ENCODE assay signal across 15 mouse cellular contexts in genomic region chr17:33947430-33948089, GRCm38 (mm10). TPM values are rescaled to one million over a fixed set of nuclear protein-coding genes. Genes with fewer than 3 reads are reported as not detected.
DNase-seq lines count a peak whose midpoint lies in the region; ATAC-seq lines count a peak whose summit lies in the region.
"Had no signal": no experiment of that assay in that cellular context is flagged by ENCODE, and none has a peak within 500 bp of the region (broad histone marks: within the 10 kb centered on the region; RNA-seq: fewer than 3 reads in every experiment).

No protein-coding gene starts in this region.

- peak overlapping the region; percentile 29; the same call in 1 of the 2 replicates for H3K9ac ChIP-seq in hindbrain, embryonic 13.5 days
- H3K9ac ChIP-seq in hindbrain, embryonic 11.5 days (ENCODE audit: low read depth, low read length) = no peak overlapping the region
- no peak overlapping the region for H3K9ac ChIP-seq in intestine, embryonic 15.5 days
- H3K9ac ChIP-seq: forebrain, embryonic 12.5 days; midbrain, embryonic 12.5 days had no signal

- no peak for DNase-seq in hindbrain, embryonic 11.5 days (ENCODE audit: low spot score)
- DNase-seq in CD4-positive, CD25-positive, alpha-beta regulatory T cell, adult 2 months (ENCODE audit: low read depth, low spot score) = peak; percentile 75
- no peak for DNase-seq in adrenal gland, postnatal 10 days
- DNase-seq in ovary, postnatal 36 days (ENCODE audit: low spot score) = no peak
- DNase-seq: B cell, adult 2 months; cerebellum, postnatal 36 days; heart, adult 2 months; kidney, adult 11 months had no signal

- H3K4me3 ChIP-seq in hindbrain, embryonic 13.5 days = no peak overlapping the region
- H3K4me3 ChIP-seq in hindbrain, embryonic 11.5 days (ENCODE audit: low read depth, low read length) = no peak overlapping the region
- no peak overlapping the region for H3K4me3 ChIP-seq in intestine, embryonic 15.5 days (replicated peaks)
- H3K4me3 ChIP-seq: forebrain, embryonic 12.5 days; heart, adult 2 months; midbrain, embryonic 12.5 days; myocyte had no signal

- no peak overlapping the region for H3K4me2 ChIP-seq in hindbrain, embryonic 13.5 days
- no peak overlapping the region for H3K4me2 ChIP-seq in hindbrain, embryonic 11.5 days (replicated peaks; ENCODE audit: low read depth, low read length)
- H3K4me2 ChIP-seq in intestine, embryonic 15.5 days (replicated peaks) = no peak overlapping the region
- H3K4me2 ChIP-seq: forebrain, embryonic 12.5 days; midbrain, embryonic 12.5 days had no signal

- WGBS in hindbrain, embryonic 13.5 days = 96% methylated on average over 10 of the region's 10 CpGs
- WGBS in hindbrain, embryonic 11.5 days = 90% methylated on average over 10 of the region's 10 CpGs
- WGBS in intestine, embryonic 15.5 days = 92% methylated on average over 10 of the region's 10 CpGs

- H3K9me3 ChIP-seq in hindbrain, embryonic 13.5 days = no peaks in the 10 kb centered on the region
- no peaks in the 10 kb centered on the region for H3K9me3 ChIP-seq in hindbrain, embryonic 11.5 days (ENCODE audit: control insufficient read depth, low read length)
- H3K9me3 ChIP-seq in intestine, embryonic 15.5 days = no peaks in the 10 kb centered on the region
- H3K9me3 ChIP-seq: forebrain, embryonic 12.5 days; midbrain, embryonic 12.5 days had no signal

- no peak for ATAC-seq in hindbrain, embryonic 13.5 days (ENCODE audit: low FRiP score)
- no peak for ATAC-seq in hindbrain, embryonic 11.5 days (ENCODE audit: low FRiP score)
- peak; percentile 70 for ATAC-seq in granulocyte monocyte progenitor cell, adult 5-6 weeks (replicated peaks; ENCODE audit: poor library complexity, severe bottlenecking)
- ATAC-seq in megakaryocyte progenitor cell, adult 5-6 weeks (replicated peaks; ENCODE audit: poor library complexity) = peak; percentile 32
- ATAC-seq in intestine, embryonic 15.5 days = no peak

- no peak overlapping the region for H3K27ac ChIP-seq in hindbrain, embryonic 13.5 days
- no peak overlapping the region for H3K27ac ChIP-seq in hindbrain, embryonic 11.5 days (ENCODE audit: low read depth, low read length)
- H3K27ac ChIP-seq in intestine, embryonic 15.5 days = no peak overlapping the region
- H3K27ac ChIP-seq: forebrain, embryonic 12.5 days; heart, adult 2 months; midbrain, embryonic 12.5 days had no signal

- peaks cover 82% of the 10 kb centered on the region for H3K36me3 ChIP-seq in hindbrain, embryonic 13.5 days
- H3K36me3 ChIP-seq in hindbrain, embryonic 11.5 days (ENCODE audit: control insufficient read depth, insufficient read depth, low read length) = peaks cover 7% of the 10 kb centered on the region; the same call in 1 of the 2 replicates
- H3K36me3 ChIP-seq in intestine, embryonic 15.5 days = peaks cover 19% of the 10 kb centered on the region; the same call in 1 of the 2 replicates

- no peaks in the 10 kb centered on the region for H3K27me3 ChIP-seq in hindbrain, embryonic 13.5 days
- no peaks in the 10 kb centered on the region for H3K27me3 ChIP-seq in hindbrain, embryonic 11.5 days (ENCODE audit: control insufficient read depth, insufficient read depth, low read length)
- no peaks in the 10 kb centered on the region for H3K27me3 ChIP-seq in intestine, embryonic 15.5 days (replicated peaks)
- H3K27me3 ChIP-seq: forebrain, embryonic 12.5 days; midbrain, embryonic 12.5 days had no signal

- H3K4me1 ChIP-seq in hindbrain, embryonic 13.5 days (replicated peaks) = peaks cover 41% of the 10 kb centered on the region
- peaks cover 8% of the 10 kb centered on the region for H3K4me1 ChIP-seq in hindbrain, embryonic 11.5 days (replicated peaks; ENCODE audit: control insufficient read depth, insufficient read depth, low read length)
- H3K4me1 ChIP-seq in intestine, embryonic 15.5 days (replicated peaks) = peaks cover 33% of the 10 kb centered on the region

RNA-seq across cellular contexts. Expression of gene B3galt4, which starts 3.7 kb away (rescaled TPM):
- polyA plus RNA-seq in hindbrain, embryonic 13.5 days (2015; fragmentation: Nextera tagmentation; extraction: Ambion mirVana) = 12.2 TPM in 2 replicates
- 4.8 and 5.3 TPM in 2 replicates for polyA plus RNA-seq in hindbrain, embryonic 11.5 days (2014; fragmentation: Nextera tagmentation; extraction: Ambion mirVana)
- total RNA-seq in granulocyte monocyte progenitor cell, adult 5-6 weeks (2014; fragmentation: Nextera tagmentation) = 3.2 and 3.3 TPM in 2 replicates
- total RNA-seq in granulocyte monocyte progenitor cell, adult 5-6 weeks (2017) = 3.2 and 4.0 TPM in 2 replicates
- 1.1 and 2.7 TPM in 2 replicates for total RNA-seq in megakaryocyte progenitor cell, adult 5-6 weeks (2015)
- total RNA-seq in megakaryocyte progenitor cell, adult 5-6 weeks (2017) = 5.8 and 7.6 TPM in 2 replicates
- total RNA-seq in adrenal gland, postnatal 10 days (2021) = 1 to 10 TPM; 4.8 to 5.8 TPM
- 9.8 TPM in 2 replicates for polyA plus RNA-seq in intestine, embryonic 15.5 days (2015; fragmentation: Nextera tagmentation; extraction: Ambion mirVana)

RNA-seq across cellular contexts. Expression of gene Wdr46, which starts 7.1 kb away (rescaled TPM):
- 24.3 and 25.2 TPM in 2 replicates for polyA plus RNA-seq in hindbrain, embryonic 13.5 days (2015; fragmentation: Nextera tagmentation; extraction: Ambion mirVana)
- 26.8 and 29.4 TPM in 2 replicates for polyA plus RNA-seq in hindbrain, embryonic 11.5 days (2014; fragmentation: Nextera tagmentation; extraction: Ambion mirVana)
- 41.4 and 56.6 TPM in 2 replicates for total RNA-seq in granulocyte monocyte progenitor cell, adult 5-6 weeks (2014; fragmentation: Nextera tagmentation)
- total RNA-seq in granulocyte monocyte progenitor cell, adult 5-6 weeks (2017) = 48.6 and 53.9 TPM in 2 replicates
- total RNA-seq in megakaryocyte progenitor cell, adult 5-6 weeks (2015) = 43.7 and 53.1 TPM in 2 replicates
- 64.4 and 65.4 TPM in 2 replicates for total RNA-seq in megakaryocyte progenitor cell, adult 5-6 weeks (2017)
- total RNA-seq in adrenal gland, postnatal 10 days (2021) = 10 to 100 TPM; 28.4 to 29.7 TPM
- 37.1 and 38.5 TPM in 2 replicates for polyA plus RNA-seq in intestine, embryonic 15.5 days (2015; fragmentation: Nextera tagmentation; extraction: Ambion mirVana)

RNA-seq across cellular contexts. Expression of gene Pfdn6, which starts 7.4 kb away (rescaled TPM):
- polyA plus RNA-seq in hindbrain, embryonic 13.5 days (2015; fragmentation: Nextera tagmentation; extraction: Ambion mirVana) = 186 and 199 TPM in 2 replicates
- polyA plus RNA-seq in hindbrain, embryonic 11.5 days (2014; fragmentation: Nextera tagmentation; extraction: Ambion mirVana) = 201 and 205 TPM in 2 replicates
- 177 and 226 TPM in 2 replicates for total RNA-seq in granulocyte monocyte progenitor cell, adult 5-6 weeks (2014; fragmentation: Nextera tagmentation)
- total RNA-seq in granulocyte monocyte progenitor cell, adult 5-6 weeks (2017) = 149 and 168 TPM in 2 replicates
- total RNA-seq in megakaryocyte progenitor cell, adult 5-6 weeks (2015) = 124 and 132 TPM in 2 replicates
- total RNA-seq in megakaryocyte progenitor cell, adult 5-6 weeks (2017) = 144 and 218 TPM in 2 replicates
- total RNA-seq in adrenal gland, postnatal 10 days (2021) = 10 to 100 TPM; 81.2 to 94.9 TPM
- 153 and 159 TPM in 2 replicates for polyA plus RNA-seq in intestine, embryonic 15.5 days (2015; fragmentation: Nextera tagmentation; extraction: Ambion mirVana)

RNA-seq across cellular contexts. Expression of gene Vps52, which starts 8.1 kb away (rescaled TPM):
- polyA plus RNA-seq in hindbrain, embryonic 13.5 days (2015; fragmentation: Nextera tagmentation; extraction: Ambion mirVana) = 69.6 and 69.9 TPM in 2 replicates
- polyA plus RNA-seq in hindbrain, embryonic 11.5 days (2014; fragmentation: Nextera tagmentation; extraction: Ambion mirVana) = 38.2 and 39.4 TPM in 2 replicates
- total RNA-seq in granulocyte monocyte progenitor cell, adult 5-6 weeks (2014; fragmentation: Nextera tagmentation) = 38.4 and 39.2 TPM in 2 replicates
- 18.6 and 19.2 TPM in 2 replicates for total RNA-seq in granulocyte monocyte progenitor cell, adult 5-6 weeks (2017)
- total RNA-seq in megakaryocyte progenitor cell, adult 5-6 weeks (2015) = 16.6 and 19.1 TPM in 2 replicates
- total RNA-seq in megakaryocyte progenitor cell, adult 5-6 weeks (2017) = 13.7 and 15.7 TPM in 2 replicates
- 10 to 100 TPM; 38.8 to 51.4 TPM for total RNA-seq in adrenal gland, postnatal 10 days (2021)
- polyA plus RNA-seq in intestine, embryonic 15.5 days (2015; fragmentation: Nextera tagmentation; extraction: Ambion mirVana) = 44.0 and 47.4 TPM in 2 replicates

RNA-seq across cellular contexts. Expression of gene Rps18, which starts 8.2 kb away (rescaled TPM):
- 928 and 950 TPM in 2 replicates for polyA plus RNA-seq in hindbrain, embryonic 13.5 days (2015; fragmentation: Nextera tagmentation; extraction: Ambion mirVana)
- polyA plus RNA-seq in hindbrain, embryonic 11.5 days (2014; fragmentation: Nextera tagmentation; extraction: Ambion mirVana) = 1,221 and 1,241 TPM in 2 replicates
- 4,404 and 5,660 TPM in 2 replicates for total RNA-seq in granulocyte monocyte progenitor cell, adult 5-6 weeks (2014; fragmentation: Nextera tagmentation)
- 1,485 and 1,727 TPM in 2 replicates for total RNA-seq in granulocyte monocyte progenitor cell, adult 5-6 weeks (2017)
- total RNA-seq in megakaryocyte progenitor cell, adult 5-6 weeks (2015) = 3,964 and 4,103 TPM in 2 replicates
- 1,202 and 1,622 TPM in 2 replicates for total RNA-seq in megakaryocyte progenitor cell, adult 5-6 weeks (2017)
- total RNA-seq in adrenal gland, postnatal 10 days (2021) = 100 to 1,000 TPM; 943 to 952 TPM
- 1,812 and 1,948 TPM in 2 replicates for polyA plus RNA-seq in intestine, embryonic 15.5 days (2015; fragmentation: Nextera tagmentation; extraction: Ambion mirVana)

Comparison
In these comparisons a context has a peak if more than half of its experiments do, and no peak if none do; other contexts are left out.
1. ATAC-seq: peak in granulocyte monocyte progenitor cell, adult 5-6 weeks (single experiment) and megakaryocyte progenitor cell, adult 5-6 weeks (single experiment); none in hindbrain, embryonic 13.5 days (single experiment), hindbrain, embryonic 11.5 days (single experiment) and intestine, embryonic 15.5 days (single experiment).